Mouse (Mus musculus): ENCODE measurements at regions not wholly inside any gene's neighbourhood (a gene's known extent, or its start where the extent isn't known, plus 50 kb on each side); places are given as distances from the start of the nearest gene placed in this dataset.

DNA sequence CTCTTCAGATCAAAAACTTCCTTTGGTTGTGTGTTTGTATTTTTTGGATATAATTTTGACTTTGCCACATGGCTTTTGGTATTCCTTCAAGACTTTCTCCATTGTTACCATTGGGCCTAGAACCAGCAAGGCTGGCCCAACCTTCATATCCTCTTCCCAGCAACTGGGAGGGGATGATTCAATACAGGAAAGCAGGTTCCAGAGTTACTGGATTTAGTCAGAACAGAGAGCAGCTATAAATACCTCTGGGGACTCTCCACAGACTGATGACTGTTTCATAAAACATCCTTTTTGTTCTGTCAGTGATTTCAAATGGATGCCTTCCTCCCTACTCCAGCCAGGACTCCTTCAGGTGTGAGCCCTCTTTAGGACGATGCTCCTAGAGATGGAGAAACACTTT lies 1361.4 kb downstream of the Gsdmc2 start:
- in situ Hi-C loops (cut with MboI), result no loop called here

- in situ Hi-C loops (cut with MboI), result no loop called here
Observed at GRCm38 (mm10) chr15:62482357-62482756, 1362.6 kb downstream of the Gsdmc2 start.

DNA sequence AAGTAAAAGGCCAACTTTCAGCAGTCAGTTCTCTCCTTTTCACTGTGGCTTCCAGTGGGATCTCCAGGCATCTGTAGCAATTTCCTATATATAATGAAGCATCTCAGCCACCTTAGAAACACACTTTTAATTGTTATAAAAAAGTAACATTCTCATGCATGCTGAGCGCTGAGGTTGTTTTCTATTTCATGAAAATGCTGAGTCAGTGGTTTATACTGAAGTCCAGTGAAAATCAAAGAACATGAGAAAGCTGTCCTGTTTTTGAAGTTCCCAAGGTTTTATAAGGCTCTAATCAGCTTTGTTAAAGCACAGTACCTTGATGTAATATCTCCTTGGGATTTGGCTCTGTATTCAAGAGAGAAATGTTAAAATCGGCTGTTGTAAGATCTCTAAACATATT lies 1367.2 kb downstream of the Gsdmc2 start:
- in situ Hi-C loops (cut with MboI), result no loop called here

- in situ Hi-C loops (cut with MboI), result no loop called here
Observed at GRCm38 (mm10) chr15:62476452-62476851, 1368.5 kb downstream of the Gsdmc2 start.

- in situ Hi-C loops (cut with MboI), result no loop called here
Observed at GRCm38 (mm10) chr15:62470683-62471331, 1374.2 kb downstream of the Gsdmc2 start.

- in situ Hi-C loops (cut with MboI), result no loop called here
Observed at GRCm38 (mm10) chr15:62468076-62468475, 1376.9 kb downstream of the Gsdmc2 start.

DNA sequence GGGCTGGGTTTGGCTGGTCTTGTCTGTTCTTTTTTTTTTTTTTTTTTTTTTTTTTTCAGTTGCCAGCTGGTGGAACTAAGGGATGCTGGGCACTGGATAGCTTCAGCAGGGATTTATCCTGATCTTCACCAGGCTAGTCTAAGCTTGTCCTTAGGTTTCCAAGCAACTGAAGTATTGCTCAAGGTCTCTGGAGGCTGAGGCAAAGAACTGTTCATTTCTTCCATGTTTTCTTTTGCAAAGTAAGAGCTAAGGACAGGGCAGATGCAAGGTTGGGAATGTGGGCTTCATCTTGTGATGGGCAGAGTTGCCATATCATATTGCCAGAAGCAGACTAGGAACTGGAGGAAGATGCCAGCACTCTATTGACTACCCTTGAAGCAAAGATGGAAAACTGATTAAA lies 1378.1 kb downstream of the Gsdmc2 start:
- in situ Hi-C loops (cut with MboI), result no loop called here

GRCm38 (mm10) chr15:62465026-62465839 lies 1379.7 kb downstream of the Gsdmc2 start:
- in situ Hi-C loops (cut with MboI), result no loop called here

DNA sequence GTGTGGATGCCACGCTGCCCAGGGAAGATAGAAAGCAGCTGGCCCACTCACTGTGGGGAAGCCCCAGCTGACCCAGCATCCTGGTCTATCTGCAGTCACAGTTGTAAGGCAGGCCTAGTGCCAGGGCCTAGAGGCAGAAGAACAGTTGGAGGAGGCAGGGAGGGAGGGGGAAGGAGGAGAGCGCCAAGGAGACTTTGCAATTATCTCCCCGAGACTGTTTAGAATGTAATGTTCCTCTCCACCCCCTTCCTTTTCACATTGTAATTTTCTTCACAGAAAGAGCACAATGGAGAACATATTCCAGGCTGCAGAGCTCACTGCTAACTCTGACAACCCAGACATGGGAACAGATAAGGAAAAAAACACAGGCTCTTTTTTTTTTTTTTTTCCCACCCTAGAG lies 1382.3 kb downstream of the Gsdmc2 start:
- in situ Hi-C loops (cut with MboI), result no loop called here

DNA sequence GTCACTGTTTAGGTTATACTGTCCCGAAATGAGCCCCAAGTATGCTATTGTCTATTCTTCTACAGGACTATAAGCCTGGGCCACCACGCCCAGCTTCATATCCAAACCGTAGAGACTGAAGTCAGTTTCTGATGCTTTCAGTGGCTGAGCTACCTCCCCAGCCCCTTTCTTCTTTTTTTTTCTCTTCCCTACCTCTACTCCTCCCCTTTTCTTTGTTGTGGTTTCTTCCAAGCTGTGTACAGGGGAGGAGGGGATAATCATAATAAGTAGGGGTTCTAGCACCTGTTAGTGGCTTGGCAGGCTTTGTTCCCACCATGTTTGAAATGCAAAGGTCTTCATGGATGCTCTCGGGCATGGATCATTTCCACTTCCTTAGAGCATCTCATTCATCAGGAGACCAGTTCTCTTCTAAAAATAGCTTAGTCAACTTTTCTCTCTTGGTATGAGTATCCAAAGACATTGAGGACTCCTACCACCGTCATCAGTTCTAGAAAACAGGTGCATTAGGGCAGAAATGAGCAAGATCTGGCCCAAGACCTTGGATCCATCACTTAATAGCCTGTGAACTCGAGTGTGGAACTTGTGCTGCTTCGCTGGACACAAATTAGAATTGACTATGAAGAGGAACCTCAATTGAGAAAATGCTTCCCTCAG lies 1383.5 kb downstream of the Gsdmc2 start:
- in situ Hi-C loops (cut with MboI), result no loop called here

- in situ Hi-C loops (cut with MboI), result no loop called here
Observed at GRCm38 (mm10) chr15:62460724-62461123, 1384.3 kb downstream of the Gsdmc2 start.

GRCm38 (mm10) chr15:62460026-62460607 lies 1384.9 kb downstream of the Gsdmc2 start:
- in situ Hi-C loops (cut with MboI), result no loop called here

- in situ Hi-C loops (cut with MboI), result no loop called here
Observed at GRCm38 (mm10) chr15:62457990-62458389, 1387.0 kb downstream of the Gsdmc2 start.

- in situ Hi-C loops (cut with MboI), result no loop called here
Observed at GRCm38 (mm10) chr15:62457051-62457664, 1387.8 kb downstream of the Gsdmc2 start.

DNA sequence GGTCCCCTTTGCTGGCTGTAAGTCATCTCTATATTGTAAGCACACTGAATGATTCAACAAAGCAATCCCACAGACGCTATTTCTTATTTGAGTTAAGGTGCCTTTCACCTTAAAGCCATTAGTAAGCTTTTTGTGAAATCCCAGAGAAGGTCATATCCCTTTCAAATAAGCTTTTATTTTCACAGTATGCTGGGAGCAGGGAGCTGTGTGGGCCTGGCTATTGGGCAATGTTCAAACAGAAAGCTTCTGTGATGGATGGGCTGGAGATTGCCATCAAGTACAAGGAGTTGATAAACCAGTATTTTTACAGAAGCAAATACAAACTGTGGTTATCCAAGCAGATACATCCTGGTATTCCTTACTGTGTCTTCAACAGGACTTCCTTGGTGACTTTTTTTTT lies 1389.0 kb downstream of the Gsdmc2 start:
- in situ Hi-C loops (cut with MboI), result no loop called here

DNA sequence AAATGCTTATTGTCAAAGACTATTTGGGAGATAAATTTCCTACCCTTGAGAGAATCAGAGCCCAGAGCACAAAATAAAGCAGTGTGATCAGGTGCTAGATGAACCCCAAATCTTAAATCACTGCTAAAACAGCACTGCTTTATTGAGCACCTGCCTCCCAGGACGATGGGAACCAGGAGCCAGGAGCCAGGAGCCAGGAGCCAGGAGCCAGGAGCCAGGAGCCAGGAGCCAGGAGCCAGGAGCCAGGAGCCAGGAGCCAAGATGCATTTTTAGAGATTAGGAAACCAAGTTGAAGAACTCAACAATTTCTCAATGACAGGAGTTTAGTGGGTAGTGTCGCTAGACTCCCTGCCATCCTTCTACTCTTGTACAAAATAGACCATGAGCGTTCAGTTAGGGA lies 1396.9 kb downstream of the Gsdmc2 start:
- in situ Hi-C loops (cut with MboI), result no loop called here

DNA sequence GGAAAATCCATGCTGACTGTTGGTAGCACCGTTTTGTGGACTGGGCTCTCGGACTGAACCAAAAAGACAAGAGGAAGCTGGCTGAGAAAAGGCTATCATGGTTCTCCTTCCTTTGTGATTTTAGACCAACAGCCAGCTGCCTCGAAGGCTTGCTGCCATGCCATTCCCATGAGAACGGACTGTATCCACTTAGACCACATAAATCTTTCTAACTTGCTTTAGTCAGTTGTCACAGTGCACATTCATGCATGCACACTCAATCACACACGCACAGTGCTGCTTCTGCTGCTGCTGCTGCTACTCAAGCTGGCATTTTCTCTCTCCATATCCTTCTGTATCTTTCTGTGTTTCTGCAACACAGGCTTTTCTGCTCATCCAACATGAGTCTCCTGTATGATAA lies 1405.8 kb downstream of the Gsdmc2 start:
- in situ Hi-C loops (cut with MboI), result no loop called here

DNA sequence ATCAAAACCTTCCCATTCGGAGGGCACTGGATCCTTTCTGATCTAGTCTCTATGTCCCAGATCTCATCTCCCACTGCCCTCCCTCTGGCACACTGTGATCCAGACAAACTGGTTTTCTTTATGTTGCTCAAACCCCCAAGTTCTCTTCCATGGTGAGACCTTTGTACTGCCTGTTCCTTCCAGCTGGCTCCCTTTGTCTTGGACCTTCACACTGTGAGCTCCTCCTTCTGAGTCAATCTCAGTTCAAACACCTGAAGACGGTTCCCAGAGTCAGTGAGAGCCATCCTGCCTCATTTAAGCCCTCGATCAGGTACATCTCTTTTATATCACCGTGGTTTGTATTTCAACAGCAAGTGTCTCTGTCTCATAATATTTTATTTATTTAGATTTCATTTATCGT lies 1408.3 kb downstream of the Gsdmc2 start:
- in situ Hi-C loops (cut with MboI), result no loop called here

- in situ Hi-C loops (cut with MboI), result no loop called here
Observed at GRCm38 (mm10) chr15:62435141-62435680, 1409.8 kb downstream of the Gsdmc2 start.

DNA sequence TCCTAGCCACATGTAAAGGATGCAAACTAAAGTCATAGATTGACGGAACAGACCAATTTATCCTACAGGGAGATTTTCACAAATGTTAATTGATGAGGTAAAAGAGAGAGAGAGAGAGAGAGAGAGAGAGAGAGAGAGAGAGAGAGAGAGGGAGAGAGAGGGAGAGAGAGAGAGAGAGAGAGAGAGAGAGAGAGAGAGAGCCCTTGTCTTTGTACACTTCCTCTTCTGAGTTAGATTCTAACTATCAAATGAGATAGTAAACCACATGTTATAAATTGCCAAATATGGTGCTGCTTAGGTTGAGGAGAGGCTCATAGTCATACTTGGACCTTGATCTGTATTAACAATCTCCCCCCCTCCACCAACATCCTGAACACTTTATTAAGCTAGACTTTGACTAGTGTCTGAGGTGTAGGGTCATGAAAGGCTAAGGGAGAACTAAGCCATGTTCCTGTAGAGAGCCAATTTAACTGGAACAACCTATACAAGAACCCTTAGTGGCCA lies 1412.2 kb downstream of the Gsdmc2 start:
- in situ Hi-C loops (cut with MboI), result no loop called here

DNA sequence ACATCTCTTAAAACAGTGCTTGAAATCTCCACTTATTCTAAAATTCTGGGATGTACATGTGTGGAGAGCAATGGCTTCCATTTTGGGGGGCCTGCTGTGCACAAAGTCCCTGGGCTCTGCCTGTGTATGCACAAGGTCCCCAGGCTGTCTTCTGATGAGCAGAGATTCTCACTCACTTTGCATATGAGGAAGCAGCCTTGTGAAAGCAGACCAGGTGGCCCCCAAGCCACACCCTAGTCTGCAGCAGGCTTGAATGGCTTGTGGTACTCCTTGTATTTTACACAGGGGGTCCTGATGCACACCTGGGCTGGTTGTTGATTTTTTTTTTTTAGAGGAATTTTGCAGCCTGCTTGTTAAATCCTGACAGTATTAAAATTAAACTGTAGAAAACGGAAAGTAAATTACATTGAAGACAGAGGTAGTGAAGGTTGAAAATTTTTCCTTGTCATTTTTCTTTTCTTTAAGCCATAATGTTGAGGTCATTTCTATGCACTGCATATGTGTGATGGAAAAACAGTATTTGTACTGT lies 1413.8 kb downstream of the Gsdmc2 start:
- in situ Hi-C loops (cut with MboI), result no loop called here

All from mature B cell (primary cell).